Mouse (Mus musculus) G1E (cell line): Measurements from ENCODE around the gene Pitx3.

Experiments used
- CTCF ChIP-seq: IDR thresholded peaks from 2 replicates; pipeline ENCODE4 v1.5.1; 2012; ENCODE audit warnings: low read depth, low read length, inconsistent platforms, mixed read lengths
- GATA1 ChIP-seq: IDR thresholded peaks from 2 replicates; pipeline ENCODE4 v1.6.1; 2012; ENCODE audit warnings: borderline replicate concordance, low read length, inconsistent platforms, mixed read lengths
- GATA2 ChIP-seq: IDR thresholded peaks from 2 replicates; pipeline ENCODE4 v1.6.1; 2012; ENCODE audit warnings: low read depth, low read length, inconsistent platforms, borderline replicate concordance
- POLR2AphosphoS5 ChIP-seq: IDR thresholded peaks from 2 replicates; pipeline ENCODE4 v1.6.1; 2012; ENCODE audit warnings: low read depth, low read length, inconsistent platforms; ENCODE audit not compliant: insufficient replicate concordance
- TAL1 ChIP-seq: conservative IDR thresholded peaks from 2 replicates; pipeline ENCODE4 v1.6.1; 2012; ENCODE audit warnings: low read depth, low read length, inconsistent platforms, mixed read lengths

DNA sequence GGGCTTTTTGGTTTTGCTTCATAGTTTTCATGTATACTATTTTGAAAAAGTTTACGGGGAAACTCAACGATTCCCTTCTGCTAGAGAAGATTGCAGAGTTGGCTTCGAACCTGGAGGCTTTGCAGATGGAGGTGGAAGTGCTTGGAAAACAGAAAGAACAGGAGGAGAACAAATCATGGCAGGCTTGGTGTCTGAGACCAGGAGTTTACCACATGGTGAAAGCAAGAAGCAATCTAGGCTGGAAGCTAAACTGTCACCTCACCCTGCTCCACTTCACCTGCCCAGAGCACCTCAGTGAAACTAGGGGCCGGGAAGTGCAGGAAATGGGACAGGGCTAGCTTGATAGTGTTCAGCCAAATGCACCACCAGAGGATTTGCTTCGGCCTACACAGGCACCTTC, 51.7 kb downstream of the Pitx3 start:
- TF ChIP-seq GATA2 = no peak
- TF ChIP-seq CTCF = no peak
- no peak for TF ChIP-seq POLR2AphosphoS5
- no peak for TF ChIP-seq GATA1
- TF ChIP-seq TAL1 = no peak
